ENCODE assay signal across 8 mouse cellular contexts in genomic region chr3:62506488-62507205, GRCm38 (mm10). TPM values are rescaled to one million over a fixed set of nuclear protein-coding genes. Genes with fewer than 3 reads are reported as not detected.
DNase-seq lines count a peak whose midpoint lies in the region; ATAC-seq lines count a peak whose summit lies in the region.

Gene Dhx36, minus strand, starts transcription at chr3:62507004.

- H3K36me3 ChIP-seq in heart, embryonic 14.5 days (ENCODE audit: control insufficient read depth, insufficient read depth, low read length), result peaks cover 3% of the 10 kb centered on the region
- no peaks in the 10 kb centered on the region for H3K36me3 ChIP-seq in liver, embryonic 13.5 days
- H3K36me3 ChIP-seq in stomach, embryonic 16.5 days (ENCODE audit: control insufficient read depth, insufficient read depth, low read length), result no peaks in the 10 kb centered on the region

- H3K9me3 ChIP-seq in heart, embryonic 14.5 days (ENCODE audit: control insufficient read depth, low read length), result no peaks in the 10 kb centered on the region
- H3K9me3 ChIP-seq in liver, embryonic 13.5 days (replicated peaks), result no peaks in the 10 kb centered on the region
- no peaks in the 10 kb centered on the region for H3K9me3 ChIP-seq in stomach, embryonic 16.5 days (replicated peaks; ENCODE audit: control insufficient read depth, low read length)

- H3K4me2 ChIP-seq in heart, embryonic 14.5 days (ENCODE audit: low read length), result peak within 1 kb of the TSS; percentile 78
- H3K4me2 ChIP-seq in liver, embryonic 13.5 days, result peak within 1 kb of the TSS; percentile 72
- peak within 1 kb of the TSS; percentile 74 for H3K4me2 ChIP-seq in stomach, embryonic 16.5 days (ENCODE audit: low read depth, low read length)

- peak within 1 kb of the TSS; percentile 64 to 94 for H3K27ac ChIP-seq in heart, embryonic 14.5 days (replicated peaks in 1 of 2; ENCODE audit: control insufficient read depth in 1 of 2, insufficient read depth in 1 of 2, low read depth in 2 of 2, low read length in 2 of 2)
- peak within 1 kb of the TSS; percentile 80 for H3K27ac ChIP-seq in liver, embryonic 13.5 days
- peak within 1 kb of the TSS; percentile 90 for H3K27ac ChIP-seq in stomach, embryonic 16.5 days (ENCODE audit: low read length)

- H3K27me3 ChIP-seq in heart, embryonic 14.5 days (ENCODE audit: control insufficient read depth, insufficient read depth, low read length), result no peaks in the 10 kb centered on the region
- no peaks in the 10 kb centered on the region for H3K27me3 ChIP-seq in liver, embryonic 13.5 days
- no peaks in the 10 kb centered on the region for H3K27me3 ChIP-seq in stomach, embryonic 16.5 days (ENCODE audit: control insufficient read depth, insufficient read depth, low read length)

- WGBS in heart, embryonic 14.5 days, result 1% methylated on average over 66 of the region's 66 CpGs
- under 1% methylated on average over 66 of the region's 66 CpGs for WGBS in liver, embryonic 13.5 days (ENCODE audit: insufficient replicate concordance)
- WGBS in stomach, embryonic 16.5 days, result under 1% methylated on average over 66 of the region's 66 CpGs

- H3K4me3 ChIP-seq in heart, embryonic 14.5 days (ENCODE audit: control insufficient read depth in 1 of 2, insufficient read depth in 1 of 2, low read depth in 1 of 2, low read length in 2 of 2), result peak within 1 kb of the TSS; percentile 83 to 97
- H3K4me3 ChIP-seq in liver, embryonic 13.5 days (replicated peaks), result peak within 1 kb of the TSS; percentile 92
- H3K4me3 ChIP-seq in stomach, embryonic 16.5 days (replicated peaks; ENCODE audit: low read length), result peak within 1 kb of the TSS; percentile 82

- peaks cover 2 to 14% of the 10 kb centered on the region in 2 experiments; a peak in 3 of 4 replicates for H3K4me1 ChIP-seq in heart, embryonic 14.5 days (ENCODE audit: control insufficient read depth in 2 of 2, insufficient read depth in 2 of 2, low read length in 2 of 2)
- H3K4me1 ChIP-seq in liver, embryonic 13.5 days (replicated peaks), result peaks cover 19% of the 10 kb centered on the region
- H3K4me1 ChIP-seq in stomach, embryonic 16.5 days (ENCODE audit: control insufficient read depth, insufficient read depth, low read length), result peaks cover 11% of the 10 kb centered on the region

- peak; percentile 99 for ATAC-seq in CD4-positive, CD25-positive, alpha-beta regulatory T cell, adult 4 months
- ATAC-seq in heart, embryonic 14.5 days (ENCODE audit: insufficient number of reproducible peaks, insufficient read depth, low FRiP score, low read depth), result peak; percentile 97
- peak; percentile 90 for ATAC-seq in liver, embryonic 13.5 days (ENCODE audit: low read depth)
- peak; percentile 98 for ATAC-seq in stomach, embryonic 16.5 days (ENCODE audit: insufficient read depth, low FRiP score)

- peak within 1 kb of the TSS; percentile 95 for H3K9ac ChIP-seq in heart, embryonic 14.5 days (ENCODE audit: low read length)
- peak within 1 kb of the TSS; percentile 88 for H3K9ac ChIP-seq in liver, embryonic 13.5 days
- peak within 1 kb of the TSS; percentile 92 for H3K9ac ChIP-seq in stomach, embryonic 16.5 days (ENCODE audit: low read length)

- peak; percentile 81 for DNase-seq in c-Kit-negative CD71-positive TER-119-positive erythroid progenitor cells, embryonic 14.5 days (ENCODE audit: low read depth, low spot score)
- DNase-seq in fibroblast of lung, adult 2 months (ENCODE audit: low read depth), result peak; percentile 90
- DNase-seq in kidney, postnatal 14 days, result peak; percentile 98
- DNase-seq in liver, embryonic 13.5 days, result peak; percentile 87
- DNase-seq in neural tube, embryonic 10.5 days (ENCODE audit: extremely low spot score, low spot score), result peak; percentile 97

RNA-seq across cellular contexts. Expression of gene Dhx36, which starts in this region (rescaled TPM):
- polyA plus RNA-seq in CD4-positive, CD25-positive, alpha-beta regulatory T cell, adult 4 months (2017; shearing (Covaris generic)), result 10 to 100 TPM; 23.4 to 23.8 TPM
- polyA plus RNA-seq in heart, embryonic 14.5 days (2014; fragmentation: Nextera tagmentation; extraction: Ambion mirVana), result 21.9 and 25.1 TPM in 2 replicates
- 12.4 and 13.7 TPM in 2 replicates for polyA plus RNA-seq in liver, embryonic 13.5 days (2015; fragmentation: Nextera tagmentation; extraction: Ambion mirVana)
- polyA plus RNA-seq in stomach, embryonic 16.5 days (2015; fragmentation: Nextera tagmentation; extraction: Ambion mirVana), result 10.3 and 11.3 TPM in 2 replicates

Comparison
In these comparisons a context has a peak if more than half of its experiments do, and no peak if none do; other contexts are left out.
1. Peak in every context shown above with its lines: DNase-seq, ATAC-seq, H3K4me3 ChIP-seq and H3K27ac ChIP-seq.